Mouse (Mus musculus) adipose tissue, adult 10 weeks (tissue): Measurements from ENCODE around the gene Prmt2. TPM values are rescaled to one million over a fixed set of nuclear protein-coding genes. Genes with fewer than 3 reads are reported as not detected.

ENCODE experiments used
- polyA plus RNA-seq: library from polyadenylated mRNA; stranded (reverse); fragments of 350-450 nt; fragmentation: Illumina TruSeq; extraction: RNeasy Lipid Tissue Mini Kit (QIAGEN cat#74804); gene quantifications from one replicate; pipeline ENCODE4 v1.2.3, GENCODE M21; 2014; ENCODE audit warnings: low read depth, low replicate concordance

The Prmt2 gene
- polyA plus RNA-seq: 29.1 TPM

DNA sequence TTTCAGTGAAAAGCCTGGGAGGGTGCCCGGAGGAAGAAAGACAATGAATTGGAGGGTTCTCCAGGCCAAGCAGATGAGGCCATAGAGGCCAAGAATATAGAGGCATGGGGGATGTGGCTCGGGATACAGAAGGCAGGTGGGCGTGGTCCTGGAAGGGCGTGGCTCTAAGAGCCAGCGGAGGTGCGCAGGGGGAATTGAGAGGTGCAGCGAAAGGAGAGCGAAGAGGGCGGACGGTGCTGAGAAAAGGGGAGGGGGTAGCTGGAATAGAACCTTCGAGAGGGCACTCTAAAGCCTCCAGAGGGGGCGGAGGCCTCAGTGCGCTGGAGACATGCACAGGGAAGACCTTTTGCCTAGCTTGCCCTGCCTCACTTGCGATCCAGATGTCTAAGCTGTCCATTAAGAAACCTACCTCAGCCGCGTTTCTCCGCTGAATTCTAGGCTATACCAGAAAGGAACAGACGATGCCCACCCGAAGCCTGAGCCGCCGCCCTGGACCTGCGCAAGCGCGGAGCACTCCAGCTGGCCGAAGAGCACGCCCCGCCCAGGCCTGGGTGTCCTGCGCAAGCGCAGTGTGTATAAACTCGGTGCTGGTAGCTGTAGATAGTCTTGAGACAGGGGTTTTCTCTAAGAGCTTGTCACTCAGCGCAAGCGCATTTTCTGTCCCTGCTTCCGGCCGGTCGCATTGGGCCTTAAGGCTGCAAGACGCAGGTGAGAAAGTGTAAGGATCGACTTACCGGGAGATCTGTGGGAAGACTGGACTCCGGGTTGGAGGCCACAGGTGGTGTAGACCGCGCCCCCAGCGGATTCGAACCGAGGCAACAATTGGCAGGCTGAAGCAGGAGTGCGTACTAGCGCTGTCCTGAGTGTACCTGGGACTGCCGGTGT, at the start of gene Prmt2:
Gene Prmt2, minus strand, starts transcription at position 525 of the 885 bp plus-strand sequence.

DNA sequence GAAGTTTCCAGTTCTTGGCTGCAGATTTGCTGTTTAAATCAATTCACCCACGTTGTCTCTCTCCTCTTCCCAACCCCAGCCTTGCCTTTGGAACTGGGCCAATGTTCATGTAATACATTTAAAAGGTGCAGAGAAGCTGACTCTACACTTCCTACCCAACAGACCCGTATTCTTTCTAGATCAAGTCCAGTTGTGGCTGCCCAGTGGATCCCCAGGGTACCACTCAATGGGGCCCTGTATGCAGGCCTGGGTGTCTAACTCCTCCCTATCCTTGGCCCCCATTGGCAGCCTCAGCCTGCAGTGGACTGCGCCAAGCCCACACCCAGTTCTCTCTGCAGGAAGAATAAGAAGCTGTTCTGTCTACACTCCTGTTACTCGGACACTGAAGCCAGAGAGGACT, 15.9 kb upstream of the Prmt2 start, which contains the start of gene S100b:
Gene S100b, plus strand, starts transcription at position 318 of the 400 bp plus-strand sequence.

Other genes with a start within 250 kb of the Prmt2 start
- 5.1 TPM for gene Zfp280b, start 205.2 kb downstream of the Prmt2 start, polyA plus RNA-seq
- gene Slc5a4b, start 126.9 kb downstream of the Prmt2 start, polyA plus RNA-seq: not detected
- not detected for gene Slc5a4a, start 90.4 kb downstream of the Prmt2 start, polyA plus RNA-seq
- gene S100b, start 16.0 kb upstream of the Prmt2 start, polyA plus RNA-seq: 5.2 TPM
- gene Dip2a, start 107.4 kb upstream of the Prmt2 start, polyA plus RNA-seq: 13.6 TPM
- gene AC141477.1, start 202.6 kb upstream of the Prmt2 start, polyA plus RNA-seq: not detected
- gene Pcnt, start 204.9 kb upstream of the Prmt2 start, polyA plus RNA-seq: 14.6 TPM
- gene 2610028H24Rik, start 211.2 kb upstream of the Prmt2 start, polyA plus RNA-seq: 2.1 TPM
- 26.8 TPM for gene Mcm3ap, start 231.1 kb upstream of the Prmt2 start, polyA plus RNA-seq
- gene Ybey, start 231.2 kb upstream of the Prmt2 start, polyA plus RNA-seq: 3.0 TPM